8 mouse cellular contexts compared by ENCODE assay signal in the genomic region with DNA sequence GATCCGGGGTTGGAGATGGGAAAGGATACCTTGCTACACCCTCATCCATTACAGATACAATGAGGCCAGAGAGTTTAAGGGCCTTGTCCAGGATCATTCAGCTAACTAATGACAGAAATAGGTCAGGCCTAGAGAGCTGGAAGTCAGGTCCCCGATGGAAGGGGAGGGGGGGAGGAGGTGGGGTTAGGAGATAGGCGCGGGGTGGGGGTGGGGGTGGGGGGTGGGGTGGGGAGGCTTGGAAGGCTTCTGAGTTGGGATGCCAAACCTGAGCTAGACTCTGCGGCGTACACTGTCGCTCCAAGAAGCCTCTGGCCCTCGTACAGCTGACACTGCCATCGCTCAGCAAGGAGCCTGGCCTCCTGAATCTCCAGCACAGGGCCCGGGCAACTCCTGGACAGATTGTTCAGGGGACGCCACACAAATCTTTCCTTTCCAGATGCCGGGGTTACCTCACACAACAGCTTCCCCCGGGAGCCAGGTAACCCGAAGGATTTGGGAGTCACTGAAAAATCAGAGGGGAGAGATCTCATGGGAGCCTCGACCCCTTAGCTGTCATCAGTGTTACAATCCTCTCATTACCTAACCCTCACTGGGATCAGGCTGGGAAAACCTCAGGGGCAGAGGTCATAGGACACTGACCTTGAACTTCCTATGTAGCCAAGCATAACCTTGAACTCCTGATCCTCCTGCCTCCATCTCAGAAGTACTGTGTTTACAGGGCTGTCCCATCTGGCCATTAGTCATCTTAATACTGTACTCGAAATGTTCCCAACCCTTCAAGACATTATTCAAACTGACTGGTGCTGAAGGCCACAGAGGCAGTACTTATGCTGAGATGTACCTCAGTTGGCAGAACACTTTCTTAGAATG. TPM values are rescaled to one million over a fixed set of nuclear protein-coding genes. Genes with fewer than 3 reads are reported as not detected.
DNase-seq lines count a peak whose midpoint lies in the region; ATAC-seq and TF ChIP-seq lines count a peak whose summit lies in the region.

No protein-coding gene starts in this region.

- H3K79me2 ChIP-seq in myocyte (ENCODE audit: control insufficient read depth, insufficient read depth): no peaks in the 10 kb centered on the region

- peak overlapping the region; percentile 95 for H3K27ac ChIP-seq in kidney, adult 2 months (ENCODE audit: insufficient read depth, low read depth, low read length)
- peak overlapping the region; percentile 98 for H3K27ac ChIP-seq in embryonic facial prominence, embryonic 10.5 days (replicated peaks)
- H3K27ac ChIP-seq in hindbrain, embryonic 14.5 days: peak overlapping the region; percentile 99

- no peaks in the 10 kb centered on the region for H3K27me3 ChIP-seq in kidney, adult 2 months (replicated peaks; ENCODE audit: control insufficient read depth, insufficient read depth, low read length)
- H3K27me3 ChIP-seq in embryonic facial prominence, embryonic 10.5 days (replicated peaks; ENCODE audit: low read depth, poor library complexity, severe bottlenecking): peaks cover 28% of the 10 kb centered on the region
- no peaks in the 10 kb centered on the region for H3K27me3 ChIP-seq in hindbrain, embryonic 14.5 days (ENCODE audit: control insufficient read depth, insufficient read depth, low read length)
- no peaks in the 10 kb centered on the region for H3K27me3 ChIP-seq in myocyte (ENCODE audit: control insufficient read depth, insufficient read depth, insufficient read length)

- H3K4me2 ChIP-seq in hindbrain, embryonic 14.5 days (replicated peaks): peak overlapping the region; percentile 80
- peak overlapping the region; percentile 66 for H3K4me2 ChIP-seq in myocyte (ENCODE audit: low read depth)

- no peak overlapping the region; the same call in 1 of the 2 replicates for H3K4me3 ChIP-seq in kidney, adult 2 months (ENCODE audit: insufficient read depth, low read depth, low read length)
- H3K4me3 ChIP-seq in embryonic facial prominence, embryonic 10.5 days: peak overlapping the region; percentile 65
- peak overlapping the region; percentile 31 for H3K4me3 ChIP-seq in hindbrain, embryonic 14.5 days (replicated peaks; ENCODE audit: low read length)
- H3K4me3 ChIP-seq in myocyte: no peak overlapping the region

- WGBS in kidney, adult 2 months: 53% methylated on average over 16 of the region's 16 CpGs
- 25% methylated on average over 16 of the region's 16 CpGs for WGBS in embryonic facial prominence, embryonic 10.5 days
- WGBS in hindbrain, embryonic 14.5 days: 32% methylated on average over 15 of the region's 16 CpGs

- peak overlapping the region; percentile 78 for H3K9ac ChIP-seq in hindbrain, embryonic 14.5 days

- no peaks in the 10 kb centered on the region for H3K9me3 ChIP-seq in embryonic facial prominence, embryonic 10.5 days
- H3K9me3 ChIP-seq in hindbrain, embryonic 14.5 days (ENCODE audit: control insufficient read depth, low read length): no peaks in the 10 kb centered on the region

- no peak for DNase-seq in kidney, adult 2 months
- no peak for DNase-seq in kidney, adult 8-10 months
- DNase-seq in embryonic facial prominence, embryonic 10.5 days (ENCODE audit: low spot score): no peak
- peak; percentile 23 for DNase-seq in hindbrain, embryonic 14.5 days (ENCODE audit: low spot score)
- no peak for DNase-seq in spleen, postnatal 36 days (ENCODE audit: low spot score in 2 of 2)

- no peak for TF ChIP-seq POLR2A in kidney, adult 2 months (IDR thresholded peaks at IDR 0.05; ENCODE audit: low read depth, low read length)
- no peak for TF ChIP-seq POLR2A in myocyte (IDR thresholded peaks at IDR 0.05; ENCODE audit: insufficient read length, low read depth)

- TF ChIP-seq CTCF in kidney, adult 2 months (conservative IDR thresholded peaks at IDR 0.05; ENCODE audit: insufficient read depth, insufficient read length, low read depth, low read length): no peak

- H3K4me1 ChIP-seq in kidney, adult 2 months (ENCODE audit: control insufficient read depth, insufficient read depth, low read length): peaks cover 7% of the 10 kb centered on the region; the same call in 1 of the 2 replicates
- H3K4me1 ChIP-seq in embryonic facial prominence, embryonic 10.5 days: peaks cover 32% of the 10 kb centered on the region
- H3K4me1 ChIP-seq in hindbrain, embryonic 14.5 days (replicated peaks; ENCODE audit: control insufficient read depth, insufficient read depth, low read length): peaks cover 28% of the 10 kb centered on the region

- no peak overlapping the region for H3ac ChIP-seq in myocyte (ENCODE audit: control insufficient read depth, insufficient read length)

- ATAC-seq in hindbrain, embryonic 14.5 days (ENCODE audit: low FRiP score): no peak
- no peak for ATAC-seq in frontal cortex, adult (ENCODE audit: low TSS enrichment)
- ATAC-seq in monocyte, adult 5-6 weeks (replicated peaks; ENCODE audit: insufficient number of reproducible peaks, low FRiP score, low TSS enrichment, poor library complexity, severe bottlenecking): no peak

- no peaks in the 10 kb centered on the region for H3K36me3 ChIP-seq in kidney, adult 2 months (ENCODE audit: control insufficient read depth, insufficient read depth, low read length)
- no peaks in the 10 kb centered on the region for H3K36me3 ChIP-seq in embryonic facial prominence, embryonic 10.5 days (replicated peaks)
- H3K36me3 ChIP-seq in hindbrain, embryonic 14.5 days (replicated peaks; ENCODE audit: control insufficient read depth, insufficient read depth): no peaks in the 10 kb centered on the region
- H3K36me3 ChIP-seq in myocyte (ENCODE audit: control insufficient read depth, insufficient read depth): no peaks in the 10 kb centered on the region

TF ChIP-seq in myocyte, 11 proteins besides CTCF, POLR2A, EP300 and RAD21:
- TF ChIP-seq POLR2AphosphoS2 (IDR thresholded peaks at IDR 0.05; ENCODE audit: insufficient read length, low read depth): no peak
- TF ChIP-seq MYOD1 (IDR thresholded peaks at IDR 0.05; ENCODE audit: control insufficient read depth in 1 of 3, insufficient read length in 2 of 3, low read depth in 2 of 3): no peak
- TF ChIP-seq E2F4 (IDR thresholded peaks at IDR 0.05; ENCODE audit: insufficient read depth): no peak
- TF ChIP-seq REST (IDR thresholded peaks at IDR 0.05; ENCODE audit: insufficient read depth, insufficient read length): no peak

RNA-seq across cellular contexts. Expression of a gene that starts 6.3 kb away (rescaled TPM):
- polyA plus RNA-seq in kidney, adult 2 months (2012; rRNA removed): 0.80 and 1.5 TPM in 2 replicates
- polyA plus RNA-seq in embryonic facial prominence, embryonic 10.5 days (2016; fragmentation: Nextera tagmentation; extraction: Ambion mirVana): 1.2 and 1.6 TPM in 2 replicates
- polyA plus RNA-seq in hindbrain, embryonic 14.5 days (2014; fragmentation: Nextera tagmentation; extraction: Ambion mirVana): 2.1 and 2.8 TPM in 2 replicates
- 0.41 TPM for polyA plus RNA-seq in myocyte (2012; fragmentation: generic; extraction: Trizol)
- total RNA-seq in monocyte, adult 5-6 weeks (2017): 0.68 TPM in 1 of 3 replicates, not detected in the others

RNA-seq across cellular contexts. Expression of a gene that starts 14.7 kb away (rescaled TPM):
- 1,732 and 2,839 TPM in 2 replicates for polyA plus RNA-seq in kidney, adult 2 months (2012; rRNA removed)
- 203 and 213 TPM in 2 replicates for polyA plus RNA-seq in embryonic facial prominence, embryonic 10.5 days (2016; fragmentation: Nextera tagmentation; extraction: Ambion mirVana)
- polyA plus RNA-seq in hindbrain, embryonic 14.5 days (2014; fragmentation: Nextera tagmentation; extraction: Ambion mirVana): 674 and 707 TPM in 2 replicates
- polyA plus RNA-seq in myocyte (2012; fragmentation: generic; extraction: Trizol): 1,462 TPM
- 89.3 to 145 TPM (median 115 TPM) in 3 replicates for total RNA-seq in monocyte, adult 5-6 weeks (2017)

RNA-seq across cellular contexts. Expression of a gene that starts 17.2 kb away (rescaled TPM):
- 0.57 and 4.3 TPM in 2 replicates for polyA plus RNA-seq in kidney, adult 2 months (2012; rRNA removed)
- polyA plus RNA-seq in embryonic facial prominence, embryonic 10.5 days (2016; fragmentation: Nextera tagmentation; extraction: Ambion mirVana): not detected in 2 replicates
- 0.27 and 0.35 TPM in 2 replicates for polyA plus RNA-seq in hindbrain, embryonic 14.5 days (2014; fragmentation: Nextera tagmentation; extraction: Ambion mirVana)
- not detected for polyA plus RNA-seq in myocyte (2012; fragmentation: generic; extraction: Trizol)
- 3.1 to 5.2 TPM (median 4.0 TPM) in 3 replicates for total RNA-seq in monocyte, adult 5-6 weeks (2017)

RNA-seq across cellular contexts. Expression of a gene that starts 26.0 kb away (rescaled TPM):
- polyA plus RNA-seq in kidney, adult 2 months (2012; rRNA removed): 402 and 403 TPM in 2 replicates
- 390 and 408 TPM in 2 replicates for polyA plus RNA-seq in embryonic facial prominence, embryonic 10.5 days (2016; fragmentation: Nextera tagmentation; extraction: Ambion mirVana)
- 577 and 614 TPM in 2 replicates for polyA plus RNA-seq in hindbrain, embryonic 14.5 days (2014; fragmentation: Nextera tagmentation; extraction: Ambion mirVana)
- polyA plus RNA-seq in myocyte (2012; fragmentation: generic; extraction: Trizol): 384 TPM
- 46.8 to 65.2 TPM (median 56.4 TPM) in 3 replicates for total RNA-seq in monocyte, adult 5-6 weeks (2017)

RNA-seq across cellular contexts. Expression of a gene that starts 41.4 kb away (rescaled TPM):
- 4.0 and 5.6 TPM in 2 replicates for polyA plus RNA-seq in kidney, adult 2 months (2012; rRNA removed)
- polyA plus RNA-seq in embryonic facial prominence, embryonic 10.5 days (2016; fragmentation: Nextera tagmentation; extraction: Ambion mirVana): 1.3 and 1.4 TPM in 2 replicates
- 16.6 and 17.6 TPM in 2 replicates for polyA plus RNA-seq in hindbrain, embryonic 14.5 days (2014; fragmentation: Nextera tagmentation; extraction: Ambion mirVana)
- 0.02 TPM for polyA plus RNA-seq in myocyte (2012; fragmentation: generic; extraction: Trizol)
- 0.38 TPM in 1 of 3 replicates, not detected in the others for total RNA-seq in monocyte, adult 5-6 weeks (2017)

Comparison
In these comparisons a context has a peak if more than half of its experiments do, and no peak if none do; other contexts are left out.
1. H3K4me3 ChIP-seq: peak in embryonic facial prominence, embryonic 10.5 days (single experiment) and hindbrain, embryonic 14.5 days (single experiment); none in kidney, adult 2 months (single experiment) and myocyte (single experiment).
2. Peak in every context shown above with its lines, with median percentiles within 50 percentile points of each other: H3K27ac ChIP-seq.